Mouse (Mus musculus): ENCODE measurements around the gene Gemin6. TPM values are rescaled to one million over a fixed set of nuclear protein-coding genes. Genes with fewer than 3 reads are reported as not detected.
"Not testable (repeated sequence)": the region's sequence is repeated elsewhere in the genome, so short reads cannot be mapped to it uniquely, and the experiment has no call there.

Gemin6 gene
- polyA plus RNA-seq, 1 experiment: 1.2 TPM

- TF ChIP-seq POLR2A (IDR thresholded peaks at IDR 0.05; ENCODE audit: low read depth, low read length) (no peak), CTCF (IDR thresholded peaks at IDR 0.05; ENCODE audit: extremely low read depth, insufficient read length, insufficient replicate concordance, low read depth, low read length) (no peak)
- H3K4me1 ChIP-seq (ENCODE audit: control insufficient read depth, insufficient read depth, insufficient read length, low read length): no peaks in the 10 kb centered on the region
- peaks cover 13% of the 10 kb centered on the region for H3K36me3 ChIP-seq (ENCODE audit: control insufficient read depth, insufficient read depth, low read length)
- H3K27me3 ChIP-seq (ENCODE audit: control insufficient read depth, insufficient read depth, low read length): no peaks in the 10 kb centered on the region
- no peak overlapping the region for H3K27ac ChIP-seq (ENCODE audit: insufficient read depth, low read depth, low read length)
- 90% methylated on average over 10 of the region's 10 CpGs for whole genome bisulfite sequencing
- H3K4me3 ChIP-seq (ENCODE audit: low read depth, low read length): no peak overlapping the region
These were observed 40.6 kb upstream of the Gemin6 start for GRCm38 (mm10) chr17:80183615-80184014.

GRCm38 (mm10) chr17:80193075-80193474, 31.2 kb upstream of the Gemin6 start:
- Histone ChIP-seq H3K4me1 (ENCODE audit: control insufficient read depth, insufficient read depth, insufficient read length, low read length) (no peaks in the 10 kb centered on the region), H3K36me3 (ENCODE audit: control insufficient read depth, insufficient read depth, low read length) (peaks cover 17% of the 10 kb centered on the region; the same call in 1 of the 2 replicates), H3K4me3 (ENCODE audit: low read depth, low read length) (no peak overlapping the region), H3K27ac (ENCODE audit: insufficient read depth, low read depth, low read length) (no peak overlapping the region), H3K27me3 (ENCODE audit: control insufficient read depth, insufficient read depth, low read length) (no peaks in the 10 kb centered on the region)
- 56% methylated on average over 5 of the region's 5 CpGs for WGBS
- TF ChIP-seq POLR2A (IDR thresholded peaks at IDR 0.05; ENCODE audit: low read depth, low read length) (no peak), CTCF (IDR thresholded peaks at IDR 0.05; ENCODE audit: extremely low read depth, insufficient read length, insufficient replicate concordance, low read depth, low read length) (no peak)

GRCm38 (mm10) chr17:80199160-80199778, 25.0 kb upstream of the Gemin6 start:
- Histone ChIP-seq H3K27ac (ENCODE audit: insufficient read depth, low read depth, low read length) (no peak overlapping the region), H3K4me3 (ENCODE audit: low read depth, low read length) (no peak overlapping the region), H3K4me1 (ENCODE audit: control insufficient read depth, insufficient read depth, insufficient read length, low read length) (no peaks in the 10 kb centered on the region), H3K27me3 (ENCODE audit: control insufficient read depth, insufficient read depth, low read length) (no peaks in the 10 kb centered on the region), H3K36me3 (ENCODE audit: control insufficient read depth, insufficient read depth, low read length) (peaks cover 48% of the 10 kb centered on the region)
- no peak for TF ChIP-seq POLR2A (IDR thresholded peaks at IDR 0.05; ENCODE audit: low read depth, low read length)
- TF ChIP-seq CTCF (IDR thresholded peaks at IDR 0.05; ENCODE audit: extremely low read depth, insufficient read length, insufficient replicate concordance, low read depth, low read length): no peak
- 96% methylated on average over 3 of the region's 3 CpGs for WGBS

- peaks cover 31% of the 10 kb centered on the region for H3K36me3 ChIP-seq (ENCODE audit: control insufficient read depth, insufficient read depth, low read length)
- no peaks in the 10 kb centered on the region for H3K27me3 ChIP-seq (ENCODE audit: control insufficient read depth, insufficient read depth, low read length)
- H3K4me3 ChIP-seq (ENCODE audit: low read depth, low read length): no peak overlapping the region; the same call in 1 of the 2 replicates
- WGBS: under 1% methylated on average over 5 of the region's 5 CpGs
- TF ChIP-seq POLR2A (IDR thresholded peaks at IDR 0.05; ENCODE audit: low read depth, low read length) (no peak), CTCF (IDR thresholded peaks at IDR 0.05; ENCODE audit: extremely low read depth, insufficient read length, insufficient replicate concordance, low read depth, low read length) (no peak)
- no peak overlapping the region for H3K27ac ChIP-seq (ENCODE audit: insufficient read depth, low read depth, low read length)
- H3K4me1 ChIP-seq (ENCODE audit: control insufficient read depth, insufficient read depth, insufficient read length, low read length): no peaks in the 10 kb centered on the region
These were observed 18.6 kb upstream of the Gemin6 start for GRCm38 (mm10) chr17:80205657-80206056.

- Histone ChIP-seq H3K36me3 (ENCODE audit: control insufficient read depth, insufficient read depth, low read length) (peaks cover 27% of the 10 kb centered on the region), H3K4me3 (ENCODE audit: low read depth, low read length) (peak overlapping the region; percentile 95), H3K27ac (ENCODE audit: insufficient read depth, low read depth, low read length) (peak overlapping the region; percentile 80), H3K27me3 (ENCODE audit: control insufficient read depth, insufficient read depth, low read length) (no peaks in the 10 kb centered on the region), H3K4me1 (ENCODE audit: control insufficient read depth, insufficient read depth, insufficient read length, low read length) (no peaks in the 10 kb centered on the region)
- 0% methylated on average over 36 of the region's 36 CpGs for WGBS
- TF ChIP-seq POLR2A (IDR thresholded peaks at IDR 0.05; ENCODE audit: low read depth, low read length) (no peak), CTCF (IDR thresholded peaks at IDR 0.05; ENCODE audit: extremely low read depth, insufficient read length, insufficient replicate concordance, low read depth, low read length) (no peak)
These were observed 18.0 kb upstream of the Gemin6 start for GRCm38 (mm10) chr17:80206301-80206670.

GRCm38 (mm10) chr17:80206671-80207581, 17.3 kb upstream of the Gemin6 start, which contains the start of the genes Srsf7 and Ttc39d:
Gene Srsf7, minus strand, starts transcription at chr17:80207307.
Gene Ttc39d, plus strand, starts transcription at chr17:80207460.
- Histone ChIP-seq H3K4me3 (ENCODE audit: low read depth, low read length) (peak within 1 kb of the TSS; percentile 95), H3K27me3 (ENCODE audit: control insufficient read depth, insufficient read depth, low read length) (no peaks in the 10 kb centered on the region), H3K27ac (ENCODE audit: insufficient read depth, low read depth, low read length) (peak within 1 kb of the TSS; percentile 86), H3K4me1 (ENCODE audit: control insufficient read depth, insufficient read depth, insufficient read length, low read length) (no peaks in the 10 kb centered on the region), H3K36me3 (ENCODE audit: control insufficient read depth, insufficient read depth, low read length) (peaks cover 24% of the 10 kb centered on the region)
- TF ChIP-seq CTCF (IDR thresholded peaks at IDR 0.05; ENCODE audit: extremely low read depth, insufficient read length, insufficient replicate concordance, low read depth, low read length): no peak
- peak; percentile 100 for TF ChIP-seq POLR2A (IDR thresholded peaks at IDR 0.05; ENCODE audit: low read depth, low read length)
- whole genome bisulfite sequencing: under 1% methylated on average over 94 of the region's 95 CpGs

GRCm38 (mm10) chr17:80213998-80214397, 10.2 kb upstream of the Gemin6 start:
- not testable (repeated sequence) for H3K27me3 ChIP-seq (ENCODE audit: control insufficient read depth, insufficient read depth, low read length); H3K36me3 ChIP-seq (ENCODE audit: control insufficient read depth, insufficient read depth, low read length); H3K4me1 ChIP-seq (ENCODE audit: control insufficient read depth, insufficient read depth, insufficient read length, low read length); H3K4me3 ChIP-seq (ENCODE audit: low read depth, low read length); H3K27ac ChIP-seq (ENCODE audit: insufficient read depth, low read depth, low read length)
- WGBS: 94% methylated on average over 4 of the region's 4 CpGs

Data from small intestine, adult 2 months (tissue).